Mouse (Mus musculus) stomach, embryonic 16.5 days (tissue): ENCODE measurements around the gene Fbxl13. TPM values are rescaled to one million over a fixed set of nuclear protein-coding genes. Genes with fewer than 3 reads are reported as not detected.

ENCODE experiments used
- ATAC-seq: fragments of 200-750 bp; cut with Nextera tagmentation; 2 replicates; pipeline ENCODE4 v1.8.0; 2017; ENCODE audit warnings: moderate number of reproducible peaks, moderate TSS enrichment; ENCODE audit not compliant: insufficient read depth, low FRiP score
- H3K27ac ChIP-seq: fragments of 300-500 bp; sonication (generic); 2 replicates; pipeline ENCODE4 v1.5.1; 2014; ENCODE audit warnings: low read length
- H3K27me3 ChIP-seq: fragments of 300-500 bp; sonication (generic); 2 replicates; pipeline ENCODE4 v1.6.1; 2014; ENCODE audit warnings: low read length, control low read depth, mixed read lengths; ENCODE audit not compliant: control insufficient read depth, insufficient read depth
- H3K36me3 ChIP-seq: fragments of 300-500 bp; sonication (generic); 2 replicates; pipeline ENCODE4 v1.6.1; 2014; ENCODE audit warnings: low read length; ENCODE audit not compliant: control insufficient read depth, insufficient read depth
- H3K4me1 ChIP-seq: fragments of 300-500 bp; sonication (generic); 2 replicates; pipeline ENCODE4 v1.6.1; 2014; ENCODE audit warnings: low read length, control low read depth, mixed read lengths; ENCODE audit not compliant: control insufficient read depth, insufficient read depth
- H3K4me2 ChIP-seq: fragments of 300-500 bp; sonication (generic); 2 replicates; pipeline ENCODE4 v1.6.1; 2014; ENCODE audit warnings: low read depth, low read length, mixed read lengths
- H3K4me3 ChIP-seq: fragments of 300-500 bp; sonication (generic); replicated peaks from 2 replicates; pipeline ENCODE4 v1.5.1; 2014; ENCODE audit warnings: mild to moderate bottlenecking, low read length
- H3K9ac ChIP-seq: fragments of 300-500 bp; sonication (generic); 2 replicates; pipeline ENCODE4 v1.6.1; 2014; ENCODE audit warnings: low read length
- H3K9me3 ChIP-seq: fragments of 300-500 bp; sonication (generic); replicated peaks from 2 replicates; pipeline ENCODE4 v1.6.1; 2016; ENCODE audit warnings: low read length, control low read depth; ENCODE audit not compliant: control insufficient read depth
- whole genome bisulfite sequencing: fragments of 180-500 bp; shearing (Covaris S2); extraction: QIAGEN DNeasy Blood & Tissue Kit; methylation state at CpG from one replicate; pipeline ENCODE4 v1.1.7; 2014; 5-methylcytosine and 5-hydroxymethylcytosine counted together
- polyA plus RNA-seq: library from polyadenylated mRNA; unstranded; fragments of >200 nt; fragmentation: Nextera tagmentation; extraction: Ambion mirVana; gene quantifications from 2 replicates; pipeline ENCODE4 v1.2.1, GENCODE M21; 2015

The Fbxl13 gene
- polyA plus RNA-seq, 1 experiment from 2014 or later = 0.31 TPM

DNA sequence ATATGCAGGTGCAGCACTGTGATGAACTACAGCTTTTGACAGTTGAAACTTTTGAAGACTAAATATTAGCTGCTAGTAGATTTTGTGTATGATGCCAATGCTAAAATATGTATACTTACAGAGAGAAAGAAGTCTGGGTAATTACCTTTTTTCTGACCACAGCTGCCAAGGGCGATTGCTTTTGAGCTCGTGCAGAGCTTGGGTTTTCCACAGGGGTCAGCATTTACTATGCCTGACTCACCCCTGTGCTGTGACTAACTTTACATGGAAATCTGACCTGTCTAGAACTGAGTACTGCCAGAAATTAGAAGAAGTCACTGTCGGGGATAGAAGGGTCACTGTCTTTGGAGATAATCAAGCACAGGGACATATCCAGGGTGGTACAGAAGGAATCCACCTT lies 153.2 kb downstream of the Fbxl13 start:
- no peak overlapping the region for H3K9ac ChIP-seq
- H3K4me2 ChIP-seq = no peak overlapping the region
- no peaks in the 10 kb centered on the region for H3K27me3 ChIP-seq
- H3K4me3 ChIP-seq = no peak overlapping the region
- H3K4me1 ChIP-seq = peaks cover 7% of the 10 kb centered on the region
- H3K27ac ChIP-seq = no peak overlapping the region
- no peaks in the 10 kb centered on the region for H3K9me3 ChIP-seq
- 66% methylated on average over 3 of the region's 3 CpGs for WGBS
- no peaks in the 10 kb centered on the region for H3K36me3 ChIP-seq
- ATAC-seq = no peak

DNA sequence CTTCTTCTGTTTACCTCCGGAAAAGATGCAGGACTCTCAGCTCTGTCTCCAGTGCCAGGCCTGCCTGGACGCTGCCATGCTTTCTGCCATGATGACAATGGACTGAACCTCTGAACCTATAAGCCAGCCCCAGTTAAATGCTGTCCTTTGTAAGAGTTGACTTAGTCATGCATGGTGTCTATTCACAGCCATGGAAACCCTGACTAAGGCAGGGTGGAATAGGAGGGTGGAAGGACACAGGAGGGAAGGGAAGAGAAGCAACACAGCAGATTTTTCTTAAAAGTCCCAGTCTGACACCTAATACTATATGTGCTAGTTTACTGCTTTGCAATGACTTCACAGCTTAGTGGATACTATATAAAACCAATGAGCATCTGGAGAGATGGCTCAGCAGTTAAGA lies 154.0 kb downstream of the Fbxl13 start:
- Histone ChIP-seq H3K4me1 (peaks cover 7% of the 10 kb centered on the region), H3K4me2 (no peak overlapping the region), H3K9ac (no peak overlapping the region), H3K9me3 (no peaks in the 10 kb centered on the region), H3K27ac (no peak overlapping the region), H3K27me3 (no peaks in the 10 kb centered on the region), H3K4me3 (no peak overlapping the region), H3K36me3 (no peaks in the 10 kb centered on the region)
- WGBS = 80% methylated on average over 2 of the region's 2 CpGs
- ATAC-seq = no peak

DNA sequence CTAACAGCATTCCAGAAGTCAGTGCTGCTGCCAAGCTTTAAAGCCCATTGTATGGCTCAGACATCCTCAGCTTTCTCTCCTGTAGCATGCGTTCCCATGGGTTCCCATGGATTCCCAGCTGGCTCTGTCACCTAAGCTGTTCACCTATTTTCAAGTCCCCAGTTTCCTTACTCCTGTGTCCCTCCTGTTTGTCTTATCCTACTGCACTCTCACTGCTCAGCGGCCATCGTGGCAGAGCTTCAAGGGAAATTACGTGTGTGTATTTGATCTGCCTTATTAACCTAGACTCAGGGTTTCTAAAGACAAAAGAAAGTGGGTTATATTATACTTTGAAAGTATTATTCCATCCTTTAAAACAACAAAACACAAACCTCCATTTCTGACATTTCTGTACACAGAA lies 156.3 kb downstream of the Fbxl13 start:
- no peaks in the 10 kb centered on the region for H3K36me3 ChIP-seq
- no peak overlapping the region for H3K4me2 ChIP-seq
- H3K27ac ChIP-seq = peak overlapping the region; percentile 46; the same call in 1 of the 2 replicates
- no peaks in the 10 kb centered on the region for H3K27me3 ChIP-seq
- no peak overlapping the region for H3K9ac ChIP-seq
- no peak for ATAC-seq
- WGBS = 59% methylated on average over 4 of the region's 4 CpGs
- H3K4me3 ChIP-seq = no peak overlapping the region
- peaks cover 7% of the 10 kb centered on the region; the same call in 1 of the 2 replicates for H3K4me1 ChIP-seq
- no peaks in the 10 kb centered on the region for H3K9me3 ChIP-seq

DNA sequence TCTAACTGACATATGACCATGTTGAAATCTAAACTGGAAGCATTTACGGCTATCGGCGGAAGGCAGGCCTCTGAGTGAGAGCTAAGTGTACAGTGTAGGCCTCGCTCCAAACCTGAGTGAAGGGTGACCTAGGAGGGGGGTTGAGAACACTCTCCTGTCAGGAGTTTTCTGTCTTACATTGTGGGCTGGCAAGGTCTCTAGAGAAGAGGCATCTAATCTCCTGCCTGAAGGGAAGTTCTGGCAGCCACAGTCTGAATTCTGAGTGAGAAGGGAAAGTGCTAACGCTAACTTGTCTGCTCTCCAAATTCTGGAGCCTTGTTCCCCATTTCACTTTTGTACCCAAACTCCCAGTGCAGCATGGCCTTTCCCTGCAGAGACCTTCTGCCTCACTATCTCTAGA lies 156.9 kb downstream of the Fbxl13 start:
- peak overlapping the region; percentile 46 for H3K27ac ChIP-seq
- no peaks in the 10 kb centered on the region for H3K27me3 ChIP-seq

DNA sequence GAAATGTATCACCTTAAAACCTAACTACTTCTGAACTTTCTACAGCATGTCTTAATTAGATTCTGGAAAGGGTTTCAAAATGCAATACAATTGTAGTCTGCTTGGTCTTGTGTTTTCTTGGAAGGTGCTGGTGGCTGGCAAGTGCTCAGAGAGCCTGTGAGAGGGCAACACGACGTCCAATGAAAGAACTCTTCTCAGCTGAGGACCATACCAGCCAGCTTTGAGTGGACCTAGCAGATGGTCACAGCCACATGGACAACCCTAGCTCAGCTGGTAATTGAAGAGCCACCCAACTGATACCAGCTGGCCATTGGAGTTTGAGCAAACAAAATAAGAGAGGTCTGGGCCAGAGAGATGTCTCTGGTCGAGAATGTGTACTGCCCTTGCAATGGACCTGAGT lies 157.7 kb downstream of the Fbxl13 start:
- Histone ChIP-seq H3K9ac (no peak overlapping the region), H3K27ac (peak overlapping the region; percentile 12; the same call in 1 of the 2 replicates), H3K27me3 (no peaks in the 10 kb centered on the region), H3K4me2 (no peak overlapping the region), H3K9me3 (no peaks in the 10 kb centered on the region), H3K4me1 (peaks cover 12% of the 10 kb centered on the region; the same call in 1 of the 2 replicates), H3K36me3 (no peaks in the 10 kb centered on the region), H3K4me3 (no peak overlapping the region)
- no peak for ATAC-seq
- 78% methylated on average over 3 of the region's 3 CpGs for WGBS

More for the DNA sequence above, 156.9 kb downstream of the Fbxl13 start:
- 0 out of 2 replicates have a peak overlapping the region, but pooled peaks have one; percentile 11 for H3K9ac ChIP-seq
- H3K4me1 ChIP-seq = peaks cover 7% of the 10 kb centered on the region; the same call in 1 of the 2 replicates
- 80% methylated on average over 5 of the region's 5 CpGs for WGBS
- H3K9me3 ChIP-seq = no peaks in the 10 kb centered on the region
- ATAC-seq = no peak
- no peak overlapping the region for H3K4me2 ChIP-seq
- no peaks in the 10 kb centered on the region for H3K36me3 ChIP-seq
- H3K4me3 ChIP-seq = no peak overlapping the region

DNA sequence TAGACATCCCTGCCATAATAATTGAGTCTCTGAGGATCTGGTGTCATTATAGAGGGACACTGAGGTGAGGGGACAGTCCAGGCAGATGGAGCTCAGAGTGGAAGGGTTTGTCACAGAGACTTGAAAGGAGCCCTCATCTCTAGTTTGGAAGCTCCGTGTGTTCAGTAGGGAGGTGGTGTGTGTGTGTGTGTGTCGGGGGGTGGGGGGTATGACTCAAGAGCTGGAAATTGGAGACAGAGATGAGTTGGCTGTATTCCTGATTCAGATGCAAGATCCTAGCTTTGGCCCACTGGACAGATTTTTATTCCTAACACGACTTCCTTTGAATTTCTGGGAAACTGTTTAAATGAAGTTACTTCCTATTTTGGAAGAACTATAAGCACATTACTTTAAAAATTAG lies 158.1 kb downstream of the Fbxl13 start:
- WGBS = 45% methylated on average over 3 of the region's 3 CpGs

DNA sequence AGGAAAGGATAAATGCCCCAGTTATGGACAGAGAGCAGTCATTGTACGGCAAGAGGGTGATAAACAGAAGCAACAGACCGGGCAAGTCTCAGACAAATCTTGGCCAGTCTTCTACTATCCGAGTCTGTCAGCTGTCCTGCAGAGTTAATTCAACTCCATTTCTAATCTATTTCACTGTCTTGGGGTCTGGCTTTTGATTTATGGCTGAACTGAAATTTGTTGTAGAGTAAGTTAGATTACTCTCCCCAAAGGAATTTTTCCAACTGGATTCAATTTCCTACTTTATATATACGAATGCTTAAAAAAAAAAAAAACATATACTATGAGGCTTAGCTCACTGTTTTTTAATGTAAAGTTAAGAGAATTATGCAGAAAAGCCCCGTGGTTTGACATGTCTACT lies 158.6 kb downstream of the Fbxl13 start:
- Histone ChIP-seq H3K9me3 (no peaks in the 10 kb centered on the region), H3K27ac (no peak overlapping the region), H3K4me2 (no peak overlapping the region), H3K27me3 (no peaks in the 10 kb centered on the region), H3K9ac (no peak overlapping the region), H3K36me3 (no peaks in the 10 kb centered on the region), H3K4me3 (no peak overlapping the region), H3K4me1 (peaks cover 17% of the 10 kb centered on the region)
- WGBS = 44% methylated on average over 5 of the region's 5 CpGs
- ATAC-seq = no peak

More for the DNA sequence above, 158.1 kb downstream of the Fbxl13 start:
- Histone ChIP-seq H3K9me3 (no peaks in the 10 kb centered on the region), H3K27ac (peak overlapping the region; percentile 70), H3K4me2 (no peak overlapping the region), H3K4me3 (no peak overlapping the region), H3K9ac (no peak overlapping the region), H3K36me3 (no peaks in the 10 kb centered on the region), H3K4me1 (peaks cover 16% of the 10 kb centered on the region), H3K27me3 (no peaks in the 10 kb centered on the region)
- no peak for ATAC-seq

DNA sequence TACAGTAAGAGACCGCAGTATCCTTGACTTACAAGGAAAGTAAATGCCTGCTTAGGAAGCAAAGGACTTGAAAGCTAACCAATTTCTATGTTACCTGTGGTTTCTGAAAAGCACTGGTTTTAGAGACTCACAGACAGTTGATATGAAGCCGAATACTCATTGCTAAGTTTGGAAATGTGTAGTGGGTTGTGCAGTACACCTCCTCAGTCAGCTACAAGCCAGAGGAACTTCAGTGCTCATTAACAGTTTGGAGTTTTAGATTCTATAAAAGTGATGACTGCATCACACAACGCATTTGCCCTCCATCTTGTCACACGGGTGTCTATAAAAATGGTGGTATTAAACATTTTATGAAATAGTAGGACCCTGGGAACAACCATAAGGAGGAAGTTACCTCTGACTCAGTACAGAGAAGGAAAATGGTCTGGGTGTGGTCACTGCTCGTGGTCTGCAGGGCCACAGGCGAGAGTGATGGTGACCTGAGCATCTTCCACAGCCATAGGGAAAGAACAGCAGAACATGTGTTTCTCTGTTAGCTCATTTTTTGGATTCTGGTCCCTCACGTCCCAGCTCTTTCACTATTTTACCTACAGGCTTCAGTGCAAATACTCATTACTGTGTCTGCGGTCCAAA lies 160.1 kb downstream of the Fbxl13 start:
- no peak for ATAC-seq
- H3K27me3 ChIP-seq = no peaks in the 10 kb centered on the region
- H3K36me3 ChIP-seq = no peaks in the 10 kb centered on the region
- no peak overlapping the region for H3K9ac ChIP-seq
- no peaks in the 10 kb centered on the region for H3K9me3 ChIP-seq
- no peak overlapping the region for H3K4me3 ChIP-seq
- peaks cover 17% of the 10 kb centered on the region for H3K4me1 ChIP-seq
- 89% methylated on average over 8 of the region's 8 CpGs for WGBS
- H3K27ac ChIP-seq = no peak overlapping the region
- H3K4me2 ChIP-seq = no peak overlapping the region

DNA sequence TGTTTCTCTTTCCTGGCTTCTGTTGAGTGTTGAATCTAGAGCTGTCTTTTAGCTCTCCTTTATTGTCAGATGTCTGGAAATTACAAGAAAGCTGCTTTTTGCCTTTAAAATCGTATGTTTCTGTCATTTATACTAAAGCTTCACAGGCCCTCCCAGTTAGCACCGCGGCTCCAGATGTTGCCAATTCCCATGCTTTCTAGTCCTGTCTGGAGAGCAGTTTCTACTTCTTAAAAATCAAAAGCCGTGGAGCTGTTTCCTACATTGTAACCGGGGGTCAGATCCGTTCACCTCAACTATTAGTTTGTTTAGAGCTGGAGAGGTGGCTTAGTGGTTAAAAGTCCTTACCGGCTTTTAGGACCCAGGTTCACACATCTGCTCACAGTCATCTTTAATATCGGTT lies 162.2 kb downstream of the Fbxl13 start:
- no peaks in the 10 kb centered on the region for H3K9me3 ChIP-seq
- H3K27me3 ChIP-seq = no peaks in the 10 kb centered on the region
- H3K27ac ChIP-seq = no peak overlapping the region
- no peak overlapping the region for H3K4me2 ChIP-seq
- no peaks in the 10 kb centered on the region; the same call in 1 of the 2 replicates for H3K36me3 ChIP-seq
- 55% methylated on average over 8 of the region's 8 CpGs for WGBS
- peaks cover 10% of the 10 kb centered on the region for H3K4me1 ChIP-seq
- H3K9ac ChIP-seq = no peak overlapping the region
- ATAC-seq = no peak
- no peak overlapping the region for H3K4me3 ChIP-seq
